In the genomic region with DNA sequence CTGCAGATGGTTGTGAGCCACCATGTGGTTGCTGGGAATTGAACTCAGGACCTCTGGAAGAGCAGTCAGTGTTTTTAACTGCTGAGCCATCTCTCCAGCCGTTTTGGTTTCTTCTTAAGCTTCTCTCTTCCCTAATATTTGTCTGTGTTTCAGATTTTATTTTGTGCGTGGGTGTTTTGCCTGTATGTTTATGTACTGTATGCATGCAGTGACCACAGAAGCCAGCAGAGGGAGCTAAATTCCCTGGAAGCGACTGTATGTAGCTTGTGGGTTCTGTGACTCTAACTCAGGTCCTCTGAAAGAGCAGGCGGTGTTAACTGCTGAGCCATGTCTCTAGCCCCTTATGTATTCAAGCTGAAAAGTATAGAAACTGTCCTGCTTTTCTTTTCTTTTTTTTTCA, we compare ENCODE assay signal across 9 mouse cellular contexts. TPM values are rescaled to one million over a fixed set of nuclear protein-coding genes. Genes with fewer than 3 reads are reported as not detected.
DNase-seq lines count a peak whose midpoint lies in the region; ATAC-seq and TF ChIP-seq lines count a peak whose summit lies in the region.
"Had no signal": no experiment of that assay in that cellular context is flagged by ENCODE, and none has a peak within 500 bp of the region (broad histone marks: within the 10 kb centered on the region; RNA-seq: fewer than 3 reads in every experiment).

No protein-coding gene starts in this region.

- WGBS in spleen, adult 2 months = 53% methylated on average over 4 of the region's 4 CpGs

- no peak overlapping the region for H3K4me3 ChIP-seq in layer of hippocampus, adult 2 months
- H3K4me3 ChIP-seq in G1E (ENCODE audit: low read depth, low read length) = no peak overlapping the region
- H3K4me3 ChIP-seq in spleen, adult 2 months (ENCODE audit: extremely low read depth, insufficient read depth, insufficient read length) = no peak overlapping the region
- H3K4me3 ChIP-seq: limb, embryonic 12.5 days had no signal

- peaks cover 3% of the 10 kb centered on the region for H3K36me3 ChIP-seq in G1E (replicated peaks)
- no peaks in the 10 kb centered on the region for H3K36me3 ChIP-seq in spleen, adult 2 months (ENCODE audit: control insufficient read depth, insufficient read depth, low read length)
- H3K36me3 ChIP-seq: limb, embryonic 12.5 days had no signal

- ATAC-seq in G1E (ENCODE audit: extremely low read depth, insufficient number of reproducible peaks, low FRiP score, poor library complexity, severe bottlenecking) = no peak
- no peak for ATAC-seq in granulocyte monocyte progenitor cell, adult 5-6 weeks (replicated peaks; ENCODE audit: poor library complexity, severe bottlenecking)

- H3K4me1 ChIP-seq in G1E (ENCODE audit: insufficient read depth, low read depth, low read length) = peaks cover 3% of the 10 kb centered on the region; the same call in 1 of the 2 replicates
- H3K4me1 ChIP-seq in spleen, adult 2 months (ENCODE audit: control insufficient read depth, insufficient read depth, insufficient read length) = peaks cover 3% of the 10 kb centered on the region; the same call in 1 of the 2 replicates

- DNase-seq in layer of hippocampus, adult 2 months (ENCODE audit: low spot score in 2 of 2) = no peak
- DNase-seq in layer of hippocampus, adult 18-20 months (ENCODE audit: low spot score in 2 of 2) = no peak
- no peak for DNase-seq in G1E (ENCODE audit: low spot score)
- DNase-seq in brain, adult 2 months (ENCODE audit: low read depth, low spot score) = peak; percentile 47
- peak; percentile 20 to 57 for DNase-seq in spleen, adult 2 months (ENCODE audit: low read depth in 1 of 2, low spot score in 2 of 2)
- no peak for DNase-seq in ovary, postnatal 14 days (ENCODE audit: low spot score)

- peaks cover 1% of the 10 kb centered on the region; the same call in 1 of the 2 replicates for H3K27me3 ChIP-seq in G1E (ENCODE audit: insufficient read depth, low read length)
- no peaks in the 10 kb centered on the region for H3K27me3 ChIP-seq in spleen, adult 2 months (ENCODE audit: control insufficient read depth, insufficient read depth, low read length)

- H3K9me3 ChIP-seq in G1E (replicated peaks) = 0 out of 2 replicates have a peak, but pooled peaks cover 1% of the 10 kb centered on the region

- TF ChIP-seq CTCF in layer of hippocampus, adult 2 months (conservative IDR thresholded peaks at IDR 0.05) = peak; percentile 72
- peak; percentile 67 for TF ChIP-seq CTCF in G1E (IDR thresholded peaks at IDR 0.05; ENCODE audit: low read depth, low read length)
- TF ChIP-seq CTCF in spleen, adult 2 months (IDR thresholded peaks at IDR 0.05; ENCODE audit: extremely low read depth, insufficient read depth, insufficient read length, insufficient replicate concordance) = no peak

- H3K27ac ChIP-seq in layer of hippocampus, adult 2 months = no peak overlapping the region
- no peak overlapping the region for H3K27ac ChIP-seq in spleen, adult 2 months (ENCODE audit: insufficient read depth, low read length)
- H3K27ac ChIP-seq: limb, embryonic 12.5 days had no signal

- no peak for TF ChIP-seq POLR2A in spleen, adult 2 months (IDR thresholded peaks at IDR 0.05; ENCODE audit: low read depth, low read length)

RNA-seq across cellular contexts. Expression of a gene that starts 3.4 kb away (rescaled TPM):
- 10 to 100 TPM; 49.6 to 51.1 TPM for total RNA-seq in layer of hippocampus, adult 2 months (2021)
- 10 to 100 TPM; 48.9 to 55.6 TPM for total RNA-seq in layer of hippocampus, adult 18-20 months (2021)
- total RNA-seq in G1E (2014; fragmentation: Nextera tagmentation) = 856 and 1,023 TPM in 2 replicates
- total RNA-seq in G1E (2017) = 252 and 273 TPM in 2 replicates
- polyA plus RNA-seq in G1E (2012) = 47.1 and 72.7 TPM in 2 replicates
- polyA plus RNA-seq in spleen, adult 2 months (2012; rRNA removed) = 119 and 126 TPM in 2 replicates
- total RNA-seq in granulocyte monocyte progenitor cell, adult 5-6 weeks (2014; fragmentation: Nextera tagmentation) = 117 and 131 TPM in 2 replicates
- total RNA-seq in granulocyte monocyte progenitor cell, adult 5-6 weeks (2017) = 109 and 120 TPM in 2 replicates

RNA-seq across cellular contexts. Expression of a gene that starts 28.7 kb away (rescaled TPM):
- under 1 TPM; 0.67 to 0.83 TPM for total RNA-seq in layer of hippocampus, adult 2 months (2021)
- 1 to 10 TPM in 1 of 2 experiments, under 1 TPM in 1; 0.61 to 1.1 TPM for total RNA-seq in layer of hippocampus, adult 18-20 months (2021)
- total RNA-seq in G1E (2014; fragmentation: Nextera tagmentation) (not detected in 2 replicates), G1E (2017) (not detected in 2 replicates)
- polyA plus RNA-seq in G1E (2012) = not detected in 2 replicates
- 0.99 and 1.4 TPM in 2 replicates for polyA plus RNA-seq in spleen, adult 2 months (2012; rRNA removed)
- not detected in 2 replicates for total RNA-seq in granulocyte monocyte progenitor cell, adult 5-6 weeks (2014; fragmentation: Nextera tagmentation)
- total RNA-seq in granulocyte monocyte progenitor cell, adult 5-6 weeks (2017) = not detected in 2 replicates
- total RNA-seq: neutrophil, adult 5-6 weeks had no signal

RNA-seq across cellular contexts. Expression of a gene that starts 48.1 kb away (rescaled TPM):
- total RNA-seq in layer of hippocampus, adult 2 months (2021) = under 1 TPM; 0.36 to 0.64 TPM
- under 1 TPM in 1 of 2 experiments, not detected in 1; 0.72 TPM for total RNA-seq in layer of hippocampus, adult 18-20 months (2021)
- total RNA-seq in G1E (2014; fragmentation: Nextera tagmentation) = 58.2 and 59.0 TPM in 2 replicates
- 22.3 and 22.8 TPM in 2 replicates for total RNA-seq in G1E (2017)
- 71.0 and 73.9 TPM in 2 replicates for polyA plus RNA-seq in G1E (2012)
- polyA plus RNA-seq in spleen, adult 2 months (2012; rRNA removed) = 5.9 and 7.5 TPM in 2 replicates
- total RNA-seq in granulocyte monocyte progenitor cell, adult 5-6 weeks (2014; fragmentation: Nextera tagmentation) = 11.0 and 44.6 TPM in 2 replicates
- total RNA-seq in granulocyte monocyte progenitor cell, adult 5-6 weeks (2017) = 21.5 and 24.9 TPM in 2 replicates

Comparison
In these comparisons a context has a peak if more than half of its experiments do, and no peak if none do; other contexts are left out.
1. DNase-seq: peak in brain, adult 2 months (single experiment) and spleen, adult 2 months (2 of 2); none in layer of hippocampus, adult 2 months (0 of 2), layer of hippocampus, adult 18-20 months (0 of 2), G1E (single experiment) and ovary, postnatal 14 days (single experiment).
2. RNA of a gene that starts 48.1 kb away (total RNA-seq): 22.3 to 59.0 TPM in G1E and 11.0 to 44.6 TPM in granulocyte monocyte progenitor cell, adult 5-6 weeks; 0.72 TPM in layer of hippocampus, adult 18-20 months and 0.36 to 0.64 TPM in layer of hippocampus, adult 2 months; every median in the first group is over 4 times any median in the second.